Mouse (Mus musculus) layer of hippocampus, adult 2 months (tissue): ENCODE results near the gene Tekt2. TPM values are rescaled to one million over a fixed set of nuclear protein-coding genes. Genes with fewer than 3 reads are reported as not detected.

ENCODE experiments used
- DNase-seq, 2 experiments: peaks; one replicate each; pipeline ENCODE4 v3.0.0; 2022; ENCODE audit warnings: low spot score in 2 of 2
- H3K27ac ChIP-seq: fragments of 200-600 bp; 2 replicates; pipeline ENCODE4 v1.8.1; 2022
- H3K4me3 ChIP-seq: fragments of 200-600 bp; 2 replicates; pipeline ENCODE4 v1.8.1; 2022; ENCODE audit warnings: mild to moderate bottlenecking
- CTCF ChIP-seq: fragments of 200-600 bp; conservative IDR thresholded peaks from 2 replicates; pipeline ENCODE4 v1.8.1; 2022; ENCODE audit warnings: antibody characterized with exemption, mild to moderate bottlenecking, moderate library complexity
- total RNA-seq, 2 experiments: library from RNA; stranded (reverse); gene quantifications; 2 replicates each; pipeline ENCODE4 v1.2.3; 2021

Gene Tekt2
- total RNA-seq, 2 experiments from 2014 or later, result 1.3 to 1.6 TPM

DNA sequence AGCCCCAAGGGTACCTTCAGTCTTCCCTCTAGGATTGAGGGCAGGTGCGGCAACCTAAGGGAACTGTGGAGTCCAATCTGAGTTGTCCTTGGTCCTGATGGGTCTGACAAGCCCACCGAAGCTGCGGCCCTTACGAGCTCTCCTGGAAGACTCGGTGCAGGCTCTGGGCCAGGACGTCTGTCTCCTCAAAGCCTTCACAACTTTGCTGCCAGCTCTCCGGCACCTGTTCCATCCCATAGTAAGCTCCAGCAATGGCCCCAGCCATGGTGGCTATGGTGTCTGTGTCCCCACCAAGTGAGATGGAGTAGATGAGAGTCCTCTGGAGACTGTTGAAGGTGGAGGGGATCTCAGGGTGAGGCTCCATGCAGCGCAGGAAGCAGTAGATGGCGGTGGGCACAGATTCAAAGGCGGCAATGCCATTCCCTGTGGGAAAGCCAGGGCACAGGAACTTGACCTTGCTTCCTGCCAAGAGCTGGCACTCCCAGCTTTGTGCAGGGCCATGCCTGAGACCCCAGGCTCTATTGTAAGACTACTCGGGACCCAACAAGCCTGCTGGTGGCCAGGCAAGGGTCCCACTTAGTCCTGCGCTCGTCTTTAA is 8.9 kb downstream of the Tekt2 start:
- DNase-seq, result no peak
- H3K27ac ChIP-seq, result peak overlapping the region; percentile 59; the same call in 1 of the 2 replicates
- TF ChIP-seq CTCF, result no peak
- H3K4me3 ChIP-seq, result no peak overlapping the region

DNA sequence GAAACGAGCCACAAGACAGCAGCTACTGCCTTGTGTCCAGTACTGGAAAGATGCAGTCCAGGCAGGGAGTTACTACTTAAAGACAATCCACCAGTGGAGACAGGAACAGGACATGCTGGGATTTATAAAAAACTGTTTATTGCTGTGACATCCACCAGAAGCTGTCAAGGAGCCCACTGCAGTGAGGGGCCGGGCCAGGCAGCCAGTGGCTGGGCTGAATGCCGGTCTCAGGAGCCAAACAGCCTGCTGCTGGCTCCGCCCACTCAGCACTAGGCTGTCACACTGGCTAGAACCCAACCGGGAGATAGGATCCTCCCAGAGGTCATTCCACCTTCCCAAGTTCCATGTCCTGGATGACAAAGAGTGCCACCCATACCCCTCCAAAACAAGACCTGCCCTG is 9.6 kb downstream of the Tekt2 start:
- no peak for DNase-seq
- no peak for TF ChIP-seq CTCF
- peak overlapping the region; percentile 59 for H3K27ac ChIP-seq
- H3K4me3 ChIP-seq, result no peak overlapping the region

- no peak for DNase-seq
- H3K4me3 ChIP-seq, result no peak overlapping the region
- no peak for TF ChIP-seq CTCF
- H3K27ac ChIP-seq, result no peak overlapping the region
Observed at GRCm38 (mm10) chr4:126314393-126314792, 11.1 kb downstream of the Tekt2 start.

DNA sequence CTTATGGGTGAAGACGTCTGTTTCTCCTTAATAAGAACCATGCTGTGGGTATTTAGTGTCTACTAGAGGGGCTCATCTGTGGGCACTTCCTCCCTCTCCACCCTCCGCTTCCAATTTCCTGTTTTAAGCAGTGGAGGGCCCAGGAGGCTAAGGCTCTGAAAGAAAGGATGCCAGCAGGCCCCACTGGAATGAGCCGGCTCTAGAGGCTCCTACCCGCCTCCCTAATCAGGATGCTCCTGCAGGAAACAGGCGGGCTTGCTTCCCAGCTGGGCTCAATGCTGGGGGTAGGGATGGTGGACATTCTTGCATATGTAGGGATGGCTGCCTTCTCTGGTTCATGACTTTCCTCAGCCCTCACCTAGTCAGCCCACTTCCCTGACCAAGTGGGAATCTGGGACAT is 12.3 kb downstream of the Tekt2 start:
- Histone ChIP-seq H3K27ac (no peak overlapping the region), H3K4me3 (no peak overlapping the region)
- TF ChIP-seq CTCF, result no peak
- DNase-seq, result no peak

GRCm38 (mm10) chr4:126311566-126312200 is 13.8 kb downstream of the Tekt2 start:
- no peak for TF ChIP-seq CTCF
- H3K4me3 ChIP-seq, result no peak overlapping the region
- H3K27ac ChIP-seq, result no peak overlapping the region
- DNase-seq, result no peak

- Histone ChIP-seq H3K4me3 (no peak overlapping the region), H3K27ac (no peak overlapping the region)
- no peak for DNase-seq
- no peak for TF ChIP-seq CTCF
Observed at GRCm38 (mm10) chr4:126310344-126310743, 15.1 kb downstream of the Tekt2 start.

DNA sequence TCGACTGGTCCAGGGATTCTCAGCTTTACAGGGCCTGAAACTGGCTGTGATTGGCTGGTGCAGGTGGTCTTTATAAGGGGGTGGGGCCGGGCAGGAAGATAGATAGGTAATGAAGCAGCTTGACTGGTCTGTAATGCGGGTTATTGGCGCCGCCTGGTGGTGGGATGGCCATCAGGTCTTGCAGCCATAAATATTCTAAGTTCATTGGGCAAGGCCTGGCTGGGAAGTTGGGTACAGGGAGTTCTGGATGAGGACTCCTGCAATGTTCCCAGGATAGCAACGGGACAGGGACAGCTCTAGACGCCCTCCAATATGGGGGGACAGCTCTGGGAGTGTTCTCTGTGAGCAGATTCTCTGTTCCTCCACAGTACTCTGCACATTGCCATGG is 15.6 kb downstream of the Tekt2 start:
- TF ChIP-seq CTCF, result peak; percentile 78
- DNase-seq, result peak; percentile 80 to 93
- Histone ChIP-seq H3K4me3 (peak overlapping the region; percentile 43), H3K27ac (no peak overlapping the region)

GRCm38 (mm10) chr4:126309211-126309921 is 16.1 kb downstream of the Tekt2 start:
- Histone ChIP-seq H3K4me3 (peak overlapping the region; percentile 43), H3K27ac (no peak overlapping the region)
- no peak for DNase-seq
- TF ChIP-seq CTCF, result no peak

DNA sequence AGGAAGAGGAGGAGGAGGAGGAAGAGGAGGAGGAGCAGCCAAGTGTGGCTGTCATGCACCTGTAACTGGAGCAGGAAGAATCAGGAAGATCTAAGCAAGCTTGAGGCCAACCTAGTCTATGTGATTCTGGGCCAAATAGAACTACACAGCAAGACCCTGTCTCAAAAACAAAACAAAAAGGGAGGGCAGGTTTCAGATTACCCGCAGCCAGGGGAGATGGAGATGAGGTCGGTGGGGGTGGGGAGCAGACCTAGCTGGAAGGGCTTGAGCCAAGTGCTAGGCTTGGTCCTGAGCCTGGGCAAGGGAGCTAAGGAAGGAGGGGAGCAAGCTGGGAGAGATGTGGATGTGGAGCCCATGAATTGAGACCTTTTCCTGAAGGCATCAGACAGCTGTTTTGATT is 18.7 kb downstream of the Tekt2 start:
- TF ChIP-seq CTCF, result no peak
- DNase-seq, result no peak
- no peak overlapping the region for H3K27ac ChIP-seq
- no peak overlapping the region for H3K4me3 ChIP-seq

DNA sequence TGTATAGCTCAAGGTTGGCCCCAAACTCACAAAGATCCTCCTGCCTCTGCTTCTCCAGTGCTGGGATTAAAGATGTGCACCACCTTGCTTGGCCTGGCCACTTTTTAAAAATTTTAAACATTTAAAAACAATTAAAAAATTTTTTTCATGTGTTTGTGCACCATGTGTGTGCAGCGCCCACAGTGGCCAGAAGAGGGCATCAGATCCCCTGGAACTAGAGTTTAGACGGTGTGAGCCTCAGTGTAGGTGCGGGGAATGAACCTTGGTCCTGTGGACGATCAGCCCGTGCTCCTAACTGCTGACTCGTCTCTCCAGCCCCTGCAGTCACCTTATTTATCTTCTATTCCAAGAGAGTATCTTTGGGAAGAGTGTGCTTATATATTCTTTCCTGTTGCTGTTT is 19.4 kb downstream of the Tekt2 start:
- H3K27ac ChIP-seq, result no peak overlapping the region
- no peak for DNase-seq
- peak; percentile 41 for TF ChIP-seq CTCF
- no peak overlapping the region for H3K4me3 ChIP-seq

- H3K4me3 ChIP-seq, result no peak overlapping the region
- TF ChIP-seq CTCF, result no peak
- H3K27ac ChIP-seq, result no peak overlapping the region
- DNase-seq, result no peak
Observed at GRCm38 (mm10) chr4:126305428-126305827, 20.1 kb downstream of the Tekt2 start.

GRCm38 (mm10) chr4:126303877-126304276 is 21.6 kb downstream of the Tekt2 start:
- DNase-seq, result no peak
- Histone ChIP-seq H3K4me3 (no peak overlapping the region), H3K27ac (no peak overlapping the region)
- peak; percentile 67 for TF ChIP-seq CTCF

DNA sequence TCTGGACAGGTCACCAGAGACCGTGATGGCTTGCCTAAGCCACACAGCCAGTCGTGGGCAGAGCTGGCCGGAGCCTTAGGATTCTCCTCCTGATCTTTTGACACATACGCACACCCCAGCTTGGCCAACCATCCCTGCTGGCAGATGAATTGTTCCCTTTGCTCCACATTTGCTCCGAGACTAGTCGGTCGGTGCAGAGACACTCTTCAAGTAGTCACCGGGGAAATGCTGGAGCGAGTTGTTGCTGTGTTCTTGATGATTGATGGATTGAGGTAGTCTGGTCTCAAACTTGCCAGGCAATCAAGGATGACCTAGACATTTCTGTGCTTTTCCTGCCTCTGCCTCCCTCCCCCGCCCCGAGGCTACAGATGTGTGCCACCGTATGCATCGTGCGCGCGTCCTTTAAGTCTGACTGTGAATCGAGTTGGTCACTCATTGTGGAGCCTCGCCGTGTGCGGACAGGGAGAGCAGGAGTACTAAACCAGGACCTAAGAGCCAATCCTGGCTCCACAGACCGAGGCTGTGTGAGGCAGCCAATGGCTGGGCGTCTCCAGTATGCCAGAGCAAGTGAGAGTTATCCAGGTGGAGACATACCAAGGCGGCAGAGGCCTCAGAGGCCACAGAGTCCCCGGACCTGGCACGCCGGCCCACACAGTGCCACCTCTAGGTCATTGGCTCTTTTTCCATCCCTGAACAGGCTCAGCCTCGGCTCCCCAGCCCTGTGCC is 23.7 kb downstream of the Tekt2 start:
- peak overlapping the region; percentile 23 for H3K4me3 ChIP-seq
- DNase-seq, result no peak
- no peak for TF ChIP-seq CTCF
- no peak overlapping the region for H3K27ac ChIP-seq
